Mouse (Mus musculus): ENCODE results near the gene Utrn. TPM values are rescaled to one million over a fixed set of nuclear protein-coding genes. Genes with fewer than 3 reads are reported as not detected.
A peak's percentile ranks its signal among the peaks of the same experiment; 100 is the strongest.

Utrn gene
- 100 to 1,000 TPM; 143 to 631 (median 388) TPM for polyA plus RNA-seq (2017; shearing (Covaris generic))

DNA sequence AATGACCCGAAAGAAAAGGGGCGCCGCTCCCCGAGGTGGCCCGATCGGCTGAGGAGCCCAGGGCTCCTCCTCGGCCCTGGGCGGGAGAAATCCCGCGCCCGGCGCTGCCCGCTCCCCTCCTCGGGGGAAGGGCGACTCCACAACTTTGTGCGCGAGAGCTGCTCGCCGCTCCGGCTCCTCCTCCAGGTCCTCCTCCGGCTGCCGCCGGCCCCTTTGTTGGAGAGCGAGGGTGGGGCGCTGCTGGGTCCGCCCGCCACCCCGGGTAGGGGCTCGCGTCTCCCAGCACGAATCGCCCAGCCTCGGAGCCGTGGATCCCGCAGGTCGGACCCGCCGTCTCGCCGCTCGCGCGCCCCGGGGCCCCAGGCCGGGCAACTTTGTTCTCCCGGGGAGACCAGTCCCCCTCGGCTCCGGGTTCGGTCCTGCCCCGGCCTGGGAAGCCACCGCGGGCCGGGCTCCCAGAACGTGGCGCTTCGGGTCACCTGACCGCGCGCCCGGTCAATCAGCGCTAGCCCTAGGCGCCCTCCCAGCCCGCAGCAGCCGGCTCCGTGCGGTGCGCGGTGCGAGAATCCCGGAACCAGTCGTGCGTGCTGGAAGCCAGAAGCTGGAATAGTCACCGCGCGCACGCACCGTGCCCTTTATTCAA, at the start of gene Utrn:
Gene Utrn (minus strand): TSS at position 337 of the 643 bp plus-strand sequence.
- ATAC-seq: peak; percentile 76

- ATAC-seq: no peak
Measured at GRCm38 (mm10) chr10:12917626-12918025, 48.5 kb upstream of the Utrn start.

- no peak for ATAC-seq
Measured at GRCm38 (mm10) chr10:12916376-12916775, 47.2 kb upstream of the Utrn start.

- no peak for ATAC-seq
Measured at GRCm38 (mm10) chr10:12915826-12916225, 46.7 kb upstream of the Utrn start.

- no peak for ATAC-seq
Measured at GRCm38 (mm10) chr10:12914203-12914602, 45.0 kb upstream of the Utrn start.

DNA sequence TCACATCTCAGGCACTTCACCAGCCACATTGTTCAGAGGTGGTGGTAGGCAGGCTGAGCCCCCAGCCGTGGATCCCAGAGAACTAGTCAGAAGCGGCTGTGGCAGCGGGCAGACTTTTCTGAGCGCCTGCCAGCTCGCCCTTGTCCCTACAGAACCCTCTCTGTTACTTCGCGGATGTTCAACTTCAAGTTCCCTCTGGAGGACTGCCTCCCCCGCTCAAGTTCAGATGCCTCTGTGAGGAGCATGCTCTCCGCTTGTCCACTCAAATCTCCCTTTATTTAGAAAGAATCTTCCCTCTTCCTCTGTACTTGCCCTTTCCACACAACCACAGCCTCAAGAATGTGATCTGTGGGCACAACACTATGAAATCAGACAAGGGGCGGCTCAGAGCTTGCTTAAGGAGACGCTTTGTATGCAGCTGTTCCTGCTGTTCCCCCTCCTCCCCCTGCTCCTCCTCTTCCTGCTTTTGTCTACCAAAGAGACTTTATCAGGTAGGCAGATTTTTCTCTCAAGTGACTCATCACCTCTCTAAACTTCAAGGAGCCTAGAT, 42.9 kb upstream of the Utrn start:
- ATAC-seq: no peak

DNA sequence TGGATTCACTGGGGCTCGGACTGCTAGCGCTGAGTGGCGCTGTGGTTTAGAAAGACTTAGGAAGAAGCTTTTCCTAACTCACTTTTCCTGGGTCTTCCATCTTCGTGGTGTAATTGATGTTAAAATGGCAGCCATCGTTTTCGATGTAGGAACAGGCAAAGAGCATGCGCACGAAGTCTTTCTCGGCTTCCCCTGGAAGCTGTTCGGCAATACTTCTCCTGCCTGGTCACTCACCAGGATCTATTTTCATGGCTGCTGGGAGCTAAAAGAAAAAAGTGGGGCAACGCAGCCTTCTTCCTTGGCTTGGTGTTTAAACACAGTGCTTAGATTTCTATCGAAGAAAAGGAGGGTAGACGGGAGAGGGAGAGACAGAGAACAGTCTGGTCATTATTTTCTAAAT, 42.3 kb upstream of the Utrn start:
- ATAC-seq: no peak

- ATAC-seq: no peak
Measured at GRCm38 (mm10) chr10:12909891-12910290, 40.7 kb upstream of the Utrn start.

DNA sequence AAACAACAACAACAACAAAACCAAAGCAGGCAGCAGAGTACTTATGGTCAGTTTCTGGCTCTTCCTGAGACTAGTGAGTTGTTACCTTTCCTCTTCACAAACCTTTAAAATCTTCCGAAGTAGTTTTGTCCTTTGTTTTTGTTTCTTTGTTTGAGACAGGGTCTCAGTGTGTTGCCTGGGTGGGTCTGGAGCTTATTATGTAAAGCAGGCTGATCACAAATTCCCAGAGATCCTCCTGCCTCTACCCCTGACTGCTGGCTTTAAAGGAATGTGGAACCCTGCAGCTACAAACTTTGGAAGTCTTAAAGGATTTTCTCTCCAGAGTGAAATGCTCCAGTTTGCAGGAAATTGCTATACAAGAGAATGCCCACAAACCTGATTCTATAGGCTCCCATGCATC, 40.0 kb upstream of the Utrn start:
- no peak for ATAC-seq

DNA sequence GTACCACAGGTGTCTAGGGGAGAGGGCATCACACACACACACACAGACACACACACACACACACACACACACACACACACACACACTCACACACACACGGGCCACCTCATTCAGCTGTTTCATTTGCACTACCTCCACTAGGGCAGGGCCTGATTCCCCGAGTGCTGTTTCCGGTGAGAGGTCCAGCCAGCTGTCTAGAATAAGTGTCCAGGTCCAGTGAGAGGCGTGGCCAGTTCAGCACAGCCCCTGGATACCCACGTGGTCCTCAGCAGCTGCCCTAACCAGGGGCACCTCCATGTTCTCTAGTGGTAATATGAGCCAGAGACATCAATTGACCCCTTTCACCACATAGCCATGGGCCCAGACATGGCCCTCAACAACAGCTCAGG, 35.0 kb upstream of the Utrn start:
- no peak for ATAC-seq

- peak; percentile 61 for ATAC-seq
Measured at GRCm38 (mm10) chr10:12903440-12904139, 34.4 kb upstream of the Utrn start.

GRCm38 (mm10) chr10:12899901-12900300, 30.7 kb upstream of the Utrn start:
- no peak for ATAC-seq

- ATAC-seq: no peak
Measured at GRCm38 (mm10) chr10:12893339-12893738, 24.2 kb upstream of the Utrn start.

DNA sequence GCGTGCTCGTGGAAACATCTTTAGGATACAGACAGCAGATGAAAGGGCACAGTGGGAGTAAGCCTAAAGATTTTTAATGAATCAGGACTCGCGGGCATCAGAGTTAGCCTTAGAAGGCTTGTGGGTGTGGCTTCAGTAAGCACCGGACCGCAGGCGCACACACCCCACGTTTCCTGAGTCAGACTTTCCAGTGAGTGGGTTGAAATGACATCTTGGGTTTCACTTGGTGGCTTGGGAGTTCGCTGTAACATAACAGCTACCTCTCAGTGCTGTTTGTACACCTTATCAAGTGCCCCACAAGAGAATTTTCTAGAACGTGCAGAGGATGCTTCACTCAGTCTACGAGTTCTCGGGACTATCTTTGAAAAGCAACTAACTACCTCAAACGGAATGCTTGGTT, 19.2 kb upstream of the Utrn start:
- ATAC-seq: peak; percentile 99

- ATAC-seq: peak; percentile 7
Measured at GRCm38 (mm10) chr10:12887792-12888191, 18.6 kb upstream of the Utrn start.

DNA sequence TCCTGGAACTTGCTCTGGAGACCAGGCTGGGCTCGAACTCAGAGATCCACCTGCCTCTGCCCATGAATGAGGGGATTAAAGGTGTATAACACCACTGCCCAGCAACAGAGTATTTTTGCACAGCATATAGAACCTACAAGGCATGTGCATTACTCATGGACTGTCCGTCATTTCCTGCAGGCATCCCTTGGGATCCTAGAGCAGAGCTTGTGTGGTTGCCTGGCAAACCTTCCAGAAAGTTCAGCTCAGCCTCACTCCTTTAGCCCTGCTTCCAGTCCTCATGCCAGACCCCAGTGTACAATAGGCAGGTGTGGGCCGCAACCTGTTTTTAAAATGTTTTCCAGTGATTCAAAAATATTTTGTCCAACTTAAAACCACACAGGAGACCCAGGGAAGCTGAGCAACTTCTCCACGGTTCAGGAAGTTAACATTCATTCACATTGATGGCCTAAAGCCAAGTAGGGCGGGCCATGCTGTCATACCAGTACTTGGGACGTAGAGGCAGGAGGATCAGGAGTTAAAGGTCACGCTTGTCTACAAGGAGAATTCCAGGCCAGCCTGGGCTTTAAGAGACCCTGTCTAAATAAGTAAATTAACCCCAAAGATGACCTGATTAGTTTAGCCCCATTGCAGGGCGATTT, 15.3 kb upstream of the Utrn start:
- no peak for ATAC-seq

DNA sequence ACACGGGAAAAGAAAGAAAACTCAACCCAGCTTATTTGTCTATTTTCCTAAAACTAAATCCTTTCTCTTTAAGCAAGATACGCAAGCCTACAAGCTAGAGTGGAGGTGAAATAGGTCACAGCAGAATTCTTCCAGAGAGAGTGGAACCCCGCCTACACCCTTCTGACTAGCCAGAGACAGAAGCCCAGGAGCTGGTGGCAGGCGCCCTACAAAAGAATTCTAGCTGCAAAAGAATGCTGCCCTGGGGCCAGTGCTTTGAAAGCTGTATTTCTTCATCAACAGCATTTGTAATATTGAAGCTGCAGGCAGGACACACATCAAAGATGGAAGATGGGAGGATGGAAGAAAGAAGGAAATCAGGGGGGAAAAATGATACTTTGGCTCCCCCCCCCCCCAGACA, 12.7 kb upstream of the Utrn start:
- no peak for ATAC-seq

DNA sequence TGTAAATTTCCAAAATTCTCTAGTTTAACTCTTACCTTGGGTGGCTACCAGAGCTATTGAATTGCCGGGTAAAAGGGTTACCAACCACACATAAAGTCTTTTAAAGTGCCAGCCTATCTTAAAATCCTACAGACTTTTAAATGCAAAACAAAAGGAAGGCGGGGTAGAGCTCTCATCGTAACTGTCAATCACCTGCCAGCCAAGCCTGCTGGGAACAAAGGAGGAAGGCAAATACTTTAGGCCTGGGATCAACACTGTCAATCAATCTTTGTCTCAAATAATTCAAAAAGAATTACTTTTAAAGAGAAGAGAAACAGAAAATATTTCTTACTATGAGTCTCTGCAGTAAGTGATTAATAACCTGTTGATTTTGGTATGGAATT, 10.1 kb upstream of the Utrn start:
- no peak for ATAC-seq

GRCm38 (mm10) chr10:12878661-12879312, 9.6 kb upstream of the Utrn start:
- no peak for ATAC-seq

DNA sequence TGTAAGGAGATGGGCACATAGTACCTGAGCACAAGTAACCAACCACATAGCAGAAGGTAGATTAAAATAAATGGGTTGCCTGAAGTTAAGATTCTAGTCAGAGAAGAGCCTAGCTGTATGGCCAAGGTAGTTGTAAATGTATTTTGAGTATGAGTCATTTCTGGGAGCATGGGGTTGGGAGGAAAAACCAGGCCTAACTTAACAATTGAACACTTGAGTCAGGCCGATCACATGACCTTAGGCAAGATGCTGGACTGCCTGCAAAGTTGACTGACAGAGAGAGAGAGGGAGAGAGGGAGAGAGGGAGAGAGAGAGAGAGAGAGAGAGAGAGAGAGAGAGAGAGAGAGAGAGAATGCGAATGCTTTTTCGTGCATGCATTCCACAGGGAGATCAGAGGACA, 7.3 kb upstream of the Utrn start:
- no peak for ATAC-seq

GRCm38 (mm10) chr10:12875410-12875809, 6.2 kb upstream of the Utrn start:
- ATAC-seq: no peak

DNA sequence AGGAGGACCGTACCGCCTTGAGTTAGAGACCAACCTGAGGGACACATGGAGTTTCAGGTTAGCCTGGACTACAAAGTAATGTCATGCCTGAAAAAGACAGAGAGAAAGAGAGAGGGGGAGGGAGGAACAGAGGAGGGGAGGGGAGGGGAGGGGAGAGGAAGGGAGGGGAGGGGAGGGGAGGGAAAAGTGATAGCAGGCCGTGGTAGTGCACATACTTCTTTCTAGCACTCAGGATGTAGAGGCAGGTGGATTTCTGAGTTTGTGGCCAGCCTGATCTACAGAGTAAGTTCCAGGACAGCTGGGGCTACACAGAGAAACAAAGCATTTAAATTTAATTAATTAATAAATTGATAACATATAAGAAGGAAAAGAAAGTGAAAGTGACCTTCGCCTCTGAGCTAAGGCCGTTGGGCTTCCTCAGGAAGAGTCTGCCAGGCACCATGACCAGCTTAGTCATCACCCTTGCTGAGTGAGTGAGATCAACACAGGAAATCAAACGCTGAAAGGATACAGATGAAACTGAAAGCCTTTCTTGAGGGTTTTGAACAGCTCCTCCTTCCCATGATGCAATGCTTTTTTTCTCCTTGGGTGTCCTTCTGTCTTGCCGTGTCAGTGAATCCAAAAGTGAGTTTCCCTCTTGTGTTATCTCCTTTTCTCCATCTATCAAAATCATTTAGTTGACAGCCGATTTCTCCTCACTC, 5.6 kb upstream of the Utrn start:
- peak; percentile 100 for ATAC-seq

- ATAC-seq: no peak
Measured at GRCm38 (mm10) chr10:12869846-12870245, 681 bp upstream of the Utrn start.
